Mouse (Mus musculus) v-Abl transformed pro-B cells (cell line): ENCODE results near the gene Kif6.

Experiments used
- in situ Hi-C, 2 experiments: fragments of 400-800 bp; cut with MboI; formaldehyde crosslinking; loops; one replicate each; pipeline ENCODE4 v1.15.1; 2025; ENCODE audit not compliant: unreplicated experiment in 2 of 2

The Kif6 gene

DNA sequence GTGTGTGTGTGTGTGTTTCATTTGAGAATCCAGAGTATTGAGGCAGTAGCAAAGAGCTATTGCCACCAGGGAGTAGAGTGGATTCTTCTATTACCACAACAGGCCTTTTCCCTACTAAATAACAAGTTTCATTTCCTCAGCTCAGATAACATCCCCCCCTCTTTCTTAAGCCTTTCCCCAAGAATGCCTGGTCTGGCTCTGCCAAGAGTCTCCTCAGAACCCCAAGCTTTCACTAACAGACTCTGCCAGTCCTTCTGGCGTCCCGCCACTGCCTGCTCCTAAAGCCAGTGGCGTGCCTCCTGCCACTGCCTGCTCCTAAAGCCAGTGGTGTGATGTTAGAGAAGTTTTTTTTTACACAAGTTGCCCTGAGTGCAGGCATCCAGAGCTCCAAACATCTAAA, 164.6 kb downstream of the Kif6 start:
- in situ Hi-C loops: no loop called here

- in situ Hi-C loops: no loop called here
Observed at GRCm38 (mm10) chr17:49785851-49786250, 170.9 kb downstream of the Kif6 start.

GRCm38 (mm10) chr17:49787351-49787750, 172.4 kb downstream of the Kif6 start:
- in situ Hi-C loops: no loop called here

DNA sequence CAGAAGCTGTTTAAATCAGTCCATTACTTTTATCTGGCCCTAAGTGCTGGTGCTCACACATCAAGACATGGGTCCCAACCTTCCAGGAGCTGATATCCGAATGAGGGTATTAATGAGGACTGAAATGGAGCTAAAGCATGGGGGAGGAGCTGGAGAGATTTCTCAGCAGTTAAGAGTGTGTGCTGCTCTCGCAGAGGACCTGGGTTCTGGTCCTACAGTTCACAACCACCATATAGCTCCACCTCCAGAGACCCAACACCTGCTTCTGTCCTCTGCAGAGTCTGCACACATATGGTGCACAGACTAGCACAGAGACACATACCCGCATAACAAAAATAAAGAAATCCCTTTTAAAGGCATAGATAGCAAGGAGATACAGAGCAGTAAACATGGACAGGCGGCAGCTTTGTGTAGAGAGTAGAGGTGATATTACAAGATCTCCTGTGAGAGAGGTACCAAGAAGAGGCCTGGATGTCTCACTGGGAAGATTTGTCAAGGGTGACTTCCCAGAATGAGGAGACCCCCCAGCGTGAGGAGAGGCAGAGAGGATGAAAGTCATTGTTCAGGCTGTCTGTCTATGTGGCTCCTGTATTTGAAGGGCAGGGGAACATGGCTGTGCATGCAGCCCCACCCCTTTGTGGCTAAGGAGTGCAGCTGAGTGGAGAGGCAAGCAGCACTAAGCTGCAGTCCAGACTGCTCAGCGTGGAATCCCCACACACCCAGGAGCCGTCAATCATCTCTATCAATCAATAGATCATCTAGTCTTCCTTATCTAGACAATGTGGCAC, 173.4 kb downstream of the Kif6 start:
- in situ Hi-C loops: no loop called here

GRCm38 (mm10) chr17:49791546-49791945, 176.6 kb downstream of the Kif6 start:
- in situ Hi-C loops: no loop called here

GRCm38 (mm10) chr17:49792217-49792743, 177.3 kb downstream of the Kif6 start:
- in situ Hi-C loops: no loop called here

DNA sequence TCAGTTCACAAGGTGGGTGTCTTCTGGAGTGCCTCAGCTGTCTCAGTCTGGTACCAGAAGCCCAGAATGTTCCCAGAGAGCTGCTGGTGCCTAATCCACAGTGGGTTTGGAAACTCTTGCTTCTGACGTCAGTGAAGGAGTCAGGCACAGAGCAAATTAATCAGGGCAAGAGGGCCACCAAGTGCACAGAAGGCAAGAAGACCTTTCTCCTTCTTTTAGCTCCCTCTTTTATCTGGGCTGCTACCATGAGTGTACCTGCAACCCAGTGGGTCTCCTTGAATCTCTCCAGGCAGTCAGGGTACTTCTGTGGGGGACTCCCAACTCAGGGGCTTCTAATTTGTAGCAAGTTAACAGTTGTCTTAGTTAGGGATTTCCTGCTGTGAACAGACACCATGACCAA, 178.0 kb downstream of the Kif6 start:
- in situ Hi-C loops: no loop called here

GRCm38 (mm10) chr17:49793965-49794364, 179.0 kb downstream of the Kif6 start:
- in situ Hi-C loops: no loop called here

DNA sequence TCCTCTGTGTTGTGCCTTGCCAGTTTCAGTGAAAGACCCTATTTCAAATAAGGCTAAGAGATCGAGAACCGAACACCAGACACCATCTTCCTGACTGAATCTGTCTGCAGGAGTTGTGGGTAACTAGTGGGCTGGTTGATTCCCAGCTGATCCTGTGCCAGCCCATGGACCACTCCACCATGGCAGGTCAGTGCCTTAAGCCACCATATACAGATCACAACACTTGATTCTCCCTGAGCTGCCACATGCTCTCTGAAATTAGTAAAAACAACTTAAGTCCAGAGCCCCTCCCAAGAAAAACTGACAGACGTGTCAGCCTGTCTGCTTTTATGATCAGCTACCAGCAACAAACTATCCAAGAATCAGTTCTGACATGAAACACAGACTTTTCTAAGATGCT, 180.3 kb downstream of the Kif6 start:
- in situ Hi-C loops: no loop called here

- in situ Hi-C loops: no loop called here
Observed at GRCm38 (mm10) chr17:49796116-49796515, 181.2 kb downstream of the Kif6 start.

DNA sequence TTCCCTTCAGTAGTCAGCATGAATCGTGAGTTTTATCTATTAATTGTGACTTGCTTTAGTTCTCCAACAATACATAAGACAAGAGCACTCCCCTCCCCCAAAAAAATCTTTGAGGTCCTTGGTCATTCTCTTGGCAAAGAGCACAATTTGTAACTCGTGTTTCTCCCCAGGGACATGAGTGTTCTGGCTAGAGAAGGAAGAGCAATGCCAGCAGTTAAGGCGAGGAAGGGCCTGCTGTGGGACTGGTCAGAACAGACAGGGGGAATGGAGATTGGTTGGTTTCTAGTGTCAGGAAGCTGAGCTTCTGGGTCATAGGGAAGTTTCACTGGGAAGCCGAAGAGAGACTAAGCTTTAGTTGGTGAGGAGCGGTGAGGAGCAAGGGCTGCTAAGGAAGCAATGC, 184.2 kb downstream of the Kif6 start:
- in situ Hi-C loops: no loop called here

DNA sequence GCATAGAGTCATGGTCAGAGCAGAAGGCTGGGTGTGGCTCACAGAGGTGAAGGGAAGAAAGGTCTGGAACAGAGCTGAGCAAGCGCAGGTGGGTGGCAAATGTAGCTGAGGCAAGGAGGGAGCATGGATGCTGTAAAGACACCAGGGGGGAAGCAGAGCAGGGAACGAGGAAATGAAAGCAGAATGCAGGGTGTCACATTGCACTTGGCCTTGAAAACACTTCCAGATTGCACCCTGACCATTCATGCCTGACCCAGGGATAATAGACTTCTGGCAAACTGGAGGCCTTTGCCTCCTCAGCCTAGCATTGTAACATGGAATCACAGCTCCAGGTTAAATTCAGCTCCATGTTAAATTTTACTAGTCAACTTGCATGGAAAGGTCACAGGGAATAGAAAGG, 185.2 kb downstream of the Kif6 start:
- in situ Hi-C loops: no loop called here

- in situ Hi-C loops: no loop called here
Observed at GRCm38 (mm10) chr17:49807461-49807860, 192.5 kb downstream of the Kif6 start.

DNA sequence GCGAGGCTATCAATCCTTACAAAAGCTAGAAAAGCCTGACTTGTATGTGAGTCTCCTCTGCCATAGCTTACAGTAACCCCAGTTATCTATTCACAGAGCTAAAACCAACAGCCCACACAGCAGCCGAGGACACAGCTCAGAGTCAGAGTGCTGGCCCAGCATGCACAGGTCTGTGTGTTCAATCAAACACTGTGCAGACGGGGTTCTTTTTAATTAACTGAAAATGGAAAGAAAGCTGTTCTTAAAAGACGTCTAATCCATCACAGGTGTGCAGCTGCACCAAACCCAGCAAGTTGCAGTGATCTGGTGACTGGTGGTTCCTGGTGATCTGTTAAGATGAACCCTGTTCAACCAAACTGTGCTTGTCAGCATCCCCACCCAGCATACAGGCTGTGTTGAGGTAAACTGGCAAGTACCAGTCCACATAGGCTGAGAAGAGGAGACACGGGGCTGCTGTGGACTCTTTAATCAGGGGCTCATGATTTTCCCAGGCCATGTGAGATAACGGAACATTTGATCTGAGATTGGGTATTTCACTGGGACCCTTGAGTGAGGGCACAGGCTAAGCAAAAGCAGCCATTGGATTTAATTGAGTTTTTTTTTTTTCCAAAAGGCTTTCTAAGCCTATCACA, 193.9 kb downstream of the Kif6 start:
- in situ Hi-C loops: no loop called here

GRCm38 (mm10) chr17:49813893-49814640, 199.1 kb downstream of the Kif6 start:
- in situ Hi-C loops: no loop called here

DNA sequence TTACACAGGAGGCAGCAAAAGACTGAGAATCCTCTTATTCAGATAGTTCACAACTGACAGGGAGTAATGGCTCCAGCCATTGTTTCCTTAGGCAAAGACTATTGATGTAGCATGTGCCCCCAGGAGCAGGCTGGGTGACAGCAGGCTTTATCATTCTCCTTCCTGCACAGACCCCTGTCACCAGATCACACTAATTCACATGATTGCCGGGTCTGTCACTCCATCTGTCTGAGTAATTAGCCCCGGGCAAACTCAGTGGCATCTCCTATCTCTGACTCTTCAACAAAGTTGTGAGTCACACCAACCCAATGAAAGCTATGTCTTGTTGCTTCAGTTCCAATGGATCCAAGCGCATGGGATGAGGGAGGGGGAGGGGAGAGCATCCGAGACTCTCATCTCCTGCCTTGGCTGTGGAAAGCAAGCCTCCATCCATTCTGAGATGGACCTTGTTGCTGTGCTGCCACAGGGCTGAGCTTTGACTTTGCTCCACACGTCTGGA, 201.2 kb downstream of the Kif6 start:
- in situ Hi-C loops: no loop called here

GRCm38 (mm10) chr17:49816703-49817102, 201.8 kb downstream of the Kif6 start:
- in situ Hi-C loops: no loop called here

- in situ Hi-C loops: no loop called here
Observed at GRCm38 (mm10) chr17:49820203-49820602, 205.3 kb downstream of the Kif6 start.

DNA sequence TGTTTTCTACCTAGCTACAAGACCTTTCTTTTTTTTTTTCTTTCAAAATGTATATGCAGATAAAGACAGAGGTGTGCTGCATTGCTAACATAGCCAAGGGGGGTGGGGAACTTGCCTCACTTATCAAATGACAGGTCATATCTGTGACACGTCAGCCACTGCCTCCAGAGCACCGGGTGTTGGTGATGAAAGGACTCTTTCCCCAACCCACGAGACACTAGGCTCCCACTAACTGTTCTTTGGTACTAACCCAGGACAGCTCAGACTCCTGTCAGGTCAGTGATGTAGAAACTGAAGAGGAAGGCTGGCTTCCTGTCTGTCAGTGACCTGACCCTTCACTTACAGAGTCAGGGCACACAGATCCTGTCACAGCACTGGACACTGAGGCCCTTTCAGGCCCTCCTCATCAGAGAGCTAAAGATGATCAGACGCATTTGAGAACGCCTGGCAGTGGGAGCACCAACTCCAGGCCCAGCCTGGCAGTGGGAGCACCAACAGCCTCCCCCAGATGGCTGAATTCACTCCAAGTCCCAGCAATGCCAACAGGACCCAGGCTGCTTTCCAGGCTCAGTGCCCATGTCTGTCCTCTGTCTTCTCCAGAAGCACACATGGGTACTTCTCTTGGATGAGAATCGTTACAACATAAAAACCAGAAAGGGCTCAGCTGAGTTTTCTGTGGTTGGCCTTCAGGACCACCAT, 209.4 kb downstream of the Kif6 start:
- in situ Hi-C loops: no loop called here

- in situ Hi-C loops: no loop called here
Observed at GRCm38 (mm10) chr17:49824841-49825450, 210.0 kb downstream of the Kif6 start.
